Mouse (Mus musculus) ovary, postnatal 14 days (tissue): ENCODE measurements around the gene 4930556J24Rik.
"Not testable (repeated sequence)": the region's sequence is repeated elsewhere in the genome, so short reads cannot be mapped to it uniquely, and the experiment has no call there.

Experiments used
- DNase-seq: peaks from one replicate; pipeline ENCODE4 v3.0.0; 2022; ENCODE audit warnings: low spot score

The 4930556J24Rik gene

DNA sequence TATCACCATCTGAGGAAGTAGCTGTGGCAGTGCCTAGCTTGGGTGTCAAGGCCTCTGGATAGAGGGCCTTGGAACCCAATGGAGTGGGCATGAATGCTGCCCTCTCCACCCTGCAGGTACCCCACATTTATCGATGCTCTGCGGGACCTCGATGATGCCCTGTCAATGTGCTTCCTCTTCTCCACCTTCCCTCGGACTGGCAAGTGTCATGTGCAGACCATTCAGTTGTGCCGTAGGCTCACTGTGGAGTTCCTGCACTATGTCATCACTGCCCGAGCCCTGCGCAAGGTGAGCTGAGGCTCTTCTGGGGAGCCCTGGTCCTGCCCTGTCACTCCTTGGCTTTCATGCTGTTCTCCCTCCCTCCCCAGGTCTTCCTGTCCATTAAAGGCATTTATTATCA, 3.5 kb downstream of the 4930556J24Rik start:
- DNase-seq, result no peak

GRCm38 (mm10) chr11:3970361-3970760, 6.2 kb downstream of the 4930556J24Rik start:
- no peak for DNase-seq

- no peak for DNase-seq
These were observed 6.7 kb downstream of the 4930556J24Rik start for GRCm38 (mm10) chr11:3969837-3970236.

DNA sequence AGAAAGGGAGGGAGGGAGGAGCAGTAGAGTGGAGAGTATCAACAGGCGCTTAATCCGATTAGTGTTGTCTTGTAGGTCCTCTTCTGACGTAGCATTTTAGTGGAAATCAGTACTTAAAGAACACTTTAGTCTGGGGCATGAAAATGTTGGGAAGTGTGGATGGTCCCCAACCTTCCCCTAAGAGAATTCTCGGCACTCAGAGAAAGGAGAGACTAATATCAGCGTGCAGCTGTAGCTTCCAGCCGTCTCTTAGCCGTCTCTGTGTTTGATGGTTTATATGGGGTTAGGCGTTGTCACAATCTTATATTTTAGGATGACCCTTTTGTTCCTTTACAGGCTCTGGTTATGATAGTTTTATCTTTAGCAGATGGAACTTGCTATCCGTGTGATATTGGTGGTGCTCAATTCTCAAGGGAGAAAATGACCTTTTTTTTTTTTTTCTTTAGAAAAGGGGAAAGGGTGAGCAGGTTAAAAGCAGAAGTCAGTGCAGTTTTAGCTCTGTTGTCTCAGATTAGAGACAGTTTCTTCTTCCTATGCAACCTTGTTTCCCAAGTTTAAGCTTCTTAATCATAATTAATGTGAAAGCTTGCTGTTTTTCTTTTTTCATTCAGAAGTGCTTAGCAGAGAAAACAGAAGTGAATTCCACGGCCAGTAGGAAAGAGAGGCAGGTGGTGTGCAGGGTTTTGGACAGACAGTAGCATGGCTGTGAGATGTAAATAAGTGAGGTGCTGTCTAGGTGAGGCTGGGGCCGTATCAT, 12.0 kb downstream of the 4930556J24Rik start:
- no peak for DNase-seq

GRCm38 (mm10) chr11:3963610-3964415, 12.8 kb downstream of the 4930556J24Rik start, which contains the start of gene Pes1:
TSS of gene Pes1 (plus strand) at chr11:3963975.
- peak; percentile 67 for DNase-seq

GRCm38 (mm10) chr11:3963155-3963554, 13.4 kb downstream of the 4930556J24Rik start:
- DNase-seq, result no peak

- no peak for DNase-seq
These were observed 14.8 kb downstream of the 4930556J24Rik start for GRCm38 (mm10) chr11:3961761-3962160.

DNA sequence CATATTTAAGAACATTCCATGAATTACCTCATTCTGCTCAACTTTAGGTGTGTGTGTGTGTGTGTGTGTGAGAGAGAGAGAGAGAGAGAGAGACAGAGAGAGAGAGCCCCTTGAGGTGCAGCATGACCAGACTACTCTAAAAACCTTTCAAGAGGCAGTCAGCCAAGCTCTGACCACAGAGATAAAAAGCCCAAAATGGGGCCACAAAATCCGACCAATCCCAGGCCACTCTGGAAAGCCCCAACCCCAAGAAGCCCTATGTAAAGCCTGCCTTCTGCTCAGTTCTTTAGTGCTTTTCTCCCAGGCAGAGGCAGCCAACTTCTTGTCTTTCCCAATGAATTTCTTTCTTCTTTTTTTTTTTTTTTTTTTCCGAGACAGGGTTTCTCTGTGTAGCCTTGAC, 15.7 kb downstream of the 4930556J24Rik start:
- DNase-seq, result no peak

DNA sequence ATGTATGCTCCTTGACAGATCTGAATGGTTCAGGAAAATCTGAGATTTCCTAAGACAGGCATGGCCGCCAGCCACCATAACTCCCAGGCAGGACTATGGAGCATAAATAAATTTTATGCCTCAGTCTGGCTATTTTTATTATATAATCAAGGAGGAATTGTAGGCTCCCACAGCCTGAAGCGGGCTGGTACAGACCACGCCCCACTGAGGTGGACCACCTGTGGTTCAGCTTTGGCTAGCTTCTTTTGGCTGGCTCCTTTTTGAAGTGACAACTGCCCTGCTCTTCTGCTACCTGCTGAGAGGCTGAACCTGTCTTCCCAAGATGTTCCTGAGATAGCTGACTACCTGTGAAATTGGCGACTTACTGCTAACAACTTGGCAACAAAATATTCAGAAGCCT, 21.2 kb downstream of the 4930556J24Rik start:
- not testable (repeated sequence) for DNase-seq

GRCm38 (mm10) chr11:3954876-3955275, 21.7 kb downstream of the 4930556J24Rik start:
- not testable (repeated sequence) for DNase-seq

- DNase-seq, result no peak
These were observed 30.2 kb downstream of the 4930556J24Rik start for GRCm38 (mm10) chr11:3946386-3946785.

DNA sequence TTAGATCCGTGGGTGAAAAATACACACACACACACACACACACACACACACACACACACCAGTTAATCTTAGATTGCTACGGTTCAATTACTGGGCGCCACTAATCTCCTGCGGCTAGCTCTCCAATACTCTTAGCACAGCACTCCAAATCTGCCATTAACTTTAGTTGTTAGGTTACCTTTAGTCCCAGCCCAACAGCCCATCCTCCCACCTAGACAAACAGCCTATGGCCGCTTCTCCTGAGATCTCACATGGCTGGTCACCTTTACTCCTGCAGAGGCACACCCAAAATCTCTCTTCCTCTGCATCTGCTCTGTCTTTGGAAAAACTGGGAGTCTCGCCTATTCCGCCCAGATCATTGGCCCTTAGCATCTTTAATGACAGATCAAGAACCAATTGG, 35.2 kb downstream of the 4930556J24Rik start:
- DNase-seq, result no peak

DNA sequence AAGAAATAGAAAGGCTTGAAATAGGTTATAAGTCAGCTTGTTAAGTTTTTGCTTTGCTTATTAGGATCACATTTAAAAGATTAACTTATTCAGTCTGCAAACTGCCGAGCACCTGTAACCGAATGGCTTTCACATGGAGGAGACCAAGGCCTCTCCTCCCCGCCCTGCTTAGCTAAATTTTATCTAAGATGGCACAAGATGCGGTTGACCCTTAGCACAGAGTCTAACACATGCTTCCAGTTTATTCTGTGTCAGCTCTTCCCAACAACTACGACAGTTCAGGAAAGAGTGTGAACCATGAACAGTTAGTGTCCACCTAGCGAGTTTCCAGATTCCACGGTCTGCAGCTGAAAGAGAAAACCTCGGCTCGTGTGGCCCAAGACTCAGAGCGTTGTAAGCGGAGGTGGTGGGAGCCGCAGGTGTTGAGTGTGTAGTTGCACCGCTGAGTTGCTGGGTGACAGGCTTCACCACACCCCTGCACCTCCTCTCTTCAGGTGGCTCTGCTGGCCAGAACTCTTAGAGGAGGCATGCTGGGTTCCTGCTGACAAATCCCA, 39.2 kb downstream of the 4930556J24Rik start:
- DNase-seq, result no peak

GRCm38 (mm10) chr11:3936318-3936717, 40.3 kb downstream of the 4930556J24Rik start:
- DNase-seq, result no peak

DNA sequence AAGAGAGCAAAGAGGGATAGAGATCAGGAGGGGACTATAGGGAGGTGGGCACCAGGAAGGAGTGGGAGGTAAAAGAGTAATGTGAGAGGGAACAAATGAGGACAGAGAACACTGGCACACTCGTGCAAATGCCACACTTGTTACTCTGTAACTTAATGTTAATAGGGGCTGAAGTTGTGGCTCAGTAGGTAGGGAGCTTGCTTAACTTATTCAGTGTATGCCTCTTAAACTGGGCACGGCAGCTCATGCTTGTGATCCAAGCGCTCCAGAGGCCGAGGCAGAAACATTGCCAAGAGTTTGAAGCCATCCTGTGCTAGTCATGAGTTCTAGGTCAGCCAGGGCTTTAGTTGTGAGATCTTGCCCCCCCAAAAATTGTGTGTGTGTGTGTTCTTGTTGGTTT, 41.4 kb downstream of the 4930556J24Rik start:
- no peak for DNase-seq

DNA sequence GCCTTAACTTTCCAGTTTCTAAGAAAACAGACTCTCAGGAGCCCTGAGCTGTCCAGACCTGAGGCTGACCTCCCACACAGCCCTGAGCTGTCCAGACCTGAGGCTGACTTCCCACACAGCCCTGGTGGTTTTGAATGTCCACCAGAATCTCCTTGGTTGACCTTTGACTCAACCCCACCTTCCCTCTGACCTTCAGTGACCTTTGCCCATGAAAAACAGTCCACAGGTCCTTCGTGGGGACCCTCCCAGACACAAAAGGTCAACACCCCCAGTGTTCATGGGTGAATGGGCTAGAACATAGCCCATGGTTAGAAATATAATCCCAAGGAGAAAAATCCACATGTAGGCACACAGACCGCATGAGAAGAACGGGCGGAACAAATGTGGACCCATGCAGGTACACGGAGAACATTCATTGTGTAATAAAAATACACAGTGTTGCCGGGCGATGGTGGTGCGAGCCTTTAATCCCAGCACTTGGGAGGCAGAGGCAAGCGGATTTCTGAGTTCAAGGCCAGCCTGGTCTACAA, 42.8 kb downstream of the 4930556J24Rik start:
- no peak for DNase-seq

DNA sequence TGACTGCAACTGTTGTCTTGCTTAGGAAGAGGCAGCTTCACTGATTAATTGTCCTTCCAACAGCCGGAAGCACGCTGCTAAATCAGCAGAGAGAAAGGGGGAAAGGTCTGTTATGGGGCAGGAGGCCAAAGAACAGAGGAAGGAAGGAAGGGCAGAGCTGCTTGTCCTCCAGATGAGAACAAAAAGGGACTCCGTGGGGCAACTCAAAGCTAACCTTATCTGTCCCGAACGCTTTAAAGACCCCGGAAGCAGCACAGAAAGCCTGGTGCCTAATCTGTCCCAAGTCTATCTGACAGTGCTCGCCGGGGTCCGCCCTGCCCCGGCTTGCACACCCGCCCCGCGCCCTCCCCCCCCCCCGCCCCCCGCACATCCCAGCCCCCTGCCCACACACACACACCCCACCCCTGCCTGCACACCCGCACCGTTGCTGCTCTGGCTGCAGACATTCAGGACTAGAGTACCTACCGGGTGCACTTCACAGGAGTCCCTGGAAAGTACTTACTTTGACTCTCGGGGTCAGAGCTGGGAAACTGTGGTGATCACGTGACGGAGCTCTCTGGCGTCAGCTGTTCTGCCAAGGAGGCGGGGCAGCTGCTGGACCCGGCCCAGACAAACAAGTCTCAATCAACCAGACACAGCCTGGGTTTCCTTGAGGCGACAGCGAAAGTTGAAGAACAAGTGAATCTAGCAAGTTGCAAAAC, 44.9 kb downstream of the 4930556J24Rik start, which contains the start of gene Tcn2:
Tcn2 (minus strand) TSS at position 649 of the 701 bp plus-strand sequence.
- peak; percentile 68 for DNase-seq

GRCm38 (mm10) chr11:3930931-3931330, 45.6 kb downstream of the 4930556J24Rik start:
- DNase-seq, result no peak

DNA sequence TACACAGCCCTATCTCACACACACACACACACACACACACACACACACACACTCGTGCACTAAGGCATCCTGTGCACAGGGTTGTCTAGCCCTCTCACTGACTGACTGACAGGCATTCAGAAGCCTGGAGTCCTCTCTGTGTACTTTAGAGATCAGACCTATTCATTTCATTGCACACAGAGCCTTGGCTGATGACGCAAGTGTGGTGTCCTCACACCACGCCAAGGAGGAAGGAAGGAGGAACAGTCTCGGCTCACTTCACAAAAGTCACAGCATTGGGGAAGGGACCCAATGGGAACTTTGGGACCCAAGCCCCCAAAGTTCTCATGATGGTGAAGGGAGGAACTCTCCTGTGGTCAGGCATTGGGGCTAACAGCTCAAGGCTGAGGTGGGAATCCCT, 46.6 kb downstream of the 4930556J24Rik start:
- DNase-seq, result no peak

DNA sequence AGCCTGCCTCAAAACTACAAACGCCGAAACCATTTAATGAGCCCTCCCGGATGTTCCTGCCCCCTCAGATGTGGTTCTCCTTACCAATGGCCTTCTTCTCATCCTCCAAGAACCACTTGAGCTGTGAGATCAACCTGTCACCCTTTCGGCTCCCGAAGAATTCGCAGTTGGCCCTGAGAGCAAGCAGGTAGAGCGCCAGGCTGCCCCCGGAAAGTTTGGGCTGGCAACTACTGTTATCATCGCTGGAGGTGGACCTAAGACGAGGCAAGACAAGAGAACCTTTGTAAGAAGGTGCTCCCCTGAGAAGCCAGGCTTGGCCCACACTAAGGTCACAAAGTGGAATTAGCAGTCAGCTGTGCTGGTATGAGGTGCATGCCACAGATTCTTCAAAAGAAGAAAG, 50.7 kb downstream of the 4930556J24Rik start:
- no peak for DNase-seq

DNA sequence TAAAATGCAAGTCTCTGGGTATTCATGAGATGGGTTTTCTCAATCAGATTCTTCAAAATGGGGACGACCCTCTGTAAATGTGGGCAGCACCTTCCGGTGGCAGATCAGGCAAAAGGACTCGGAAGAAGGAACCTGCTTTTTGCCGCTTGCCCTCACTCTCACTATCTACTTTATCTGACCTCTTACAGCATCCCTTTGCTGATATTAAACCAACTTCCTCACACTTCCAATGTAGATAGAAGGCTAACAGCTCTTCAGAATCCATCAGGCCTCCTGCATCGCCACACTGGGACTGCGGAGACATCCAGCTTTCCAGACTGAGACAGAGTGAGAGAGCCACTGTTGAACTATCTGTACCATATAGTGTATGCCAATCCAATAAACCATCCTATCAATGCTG, 53.8 kb downstream of the 4930556J24Rik start:
- DNase-seq, result no peak

DNA sequence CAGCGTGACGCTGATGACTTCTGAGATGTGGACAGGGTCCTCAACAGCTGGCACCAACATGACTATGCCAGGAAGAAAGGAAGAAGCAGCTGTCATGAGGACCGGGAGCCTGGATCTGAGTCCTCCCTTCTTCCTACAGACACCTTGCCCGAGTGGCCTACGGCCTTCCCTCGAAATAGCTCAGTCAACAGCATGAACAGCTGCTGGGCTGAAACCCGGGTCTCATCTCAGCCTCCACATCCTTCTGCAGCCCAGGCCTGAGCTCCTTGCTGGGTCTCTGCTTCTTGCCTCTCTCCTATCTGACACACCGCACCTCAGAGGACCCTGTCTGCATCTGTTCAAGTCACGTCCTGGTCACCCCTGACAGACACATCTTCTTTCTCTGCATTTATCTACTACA, 54.5 kb downstream of the 4930556J24Rik start:
- no peak for DNase-seq
